In genomic region chr10:69165125-69165524, GRCm38 (mm10) we compare ENCODE assay signal across 9 mouse cellular contexts. TPM values are rescaled to one million over a fixed set of nuclear protein-coding genes. Genes with fewer than 3 reads are reported as not detected.
DNase-seq lines count a peak whose midpoint lies in the region; ATAC-seq lines count a peak whose summit lies in the region.
"Had no signal": no experiment of that assay in that cellular context is flagged by ENCODE, and none has a peak within 500 bp of the region (broad histone marks: within the 10 kb centered on the region; RNA-seq: fewer than 3 reads in every experiment).

No protein-coding gene starts in this region.

- H3K4me2 ChIP-seq in embryonic facial prominence, embryonic 11.5 days (ENCODE audit: low read depth, low read length): no peak overlapping the region
- no peak overlapping the region for H3K4me2 ChIP-seq in intestine, embryonic 15.5 days (replicated peaks)
- no peak overlapping the region for H3K4me2 ChIP-seq in neural tube, embryonic 15.5 days

- 59% methylated on average over 7 of the region's 7 CpGs for WGBS in embryonic facial prominence, embryonic 11.5 days
- 59% methylated on average over 7 of the region's 7 CpGs for WGBS in embryonic facial prominence, embryonic 10.5 days
- WGBS in intestine, embryonic 15.5 days: 52% methylated on average over 7 of the region's 7 CpGs
- 56% methylated on average over 7 of the region's 7 CpGs for WGBS in neural tube, embryonic 15.5 days

- no peak for ATAC-seq in embryonic facial prominence, embryonic 11.5 days (replicated peaks; ENCODE audit: insufficient number of reproducible peaks, low FRiP score, low TSS enrichment, low read depth)
- ATAC-seq in intestine, embryonic 15.5 days: no peak
- ATAC-seq in neural tube, embryonic 15.5 days (ENCODE audit: low FRiP score): no peak

- no peaks in the 10 kb centered on the region for H3K9me3 ChIP-seq in embryonic facial prominence, embryonic 11.5 days (replicated peaks; ENCODE audit: control insufficient read depth, low read length)
- H3K9me3 ChIP-seq in embryonic facial prominence, embryonic 10.5 days: 0 out of 2 replicates have a peak, but pooled peaks cover 3% of the 10 kb centered on the region
- H3K9me3 ChIP-seq in intestine, embryonic 15.5 days: no peaks in the 10 kb centered on the region
- no peaks in the 10 kb centered on the region for H3K9me3 ChIP-seq in neural tube, embryonic 15.5 days (replicated peaks)
- H3K9me3 ChIP-seq: megakaryocyte, embryonic 14.5 days had no signal

- no peak overlapping the region for H3K27ac ChIP-seq in embryonic facial prominence, embryonic 11.5 days (replicated peaks; ENCODE audit: low read depth, low read length)
- no peak overlapping the region for H3K27ac ChIP-seq in embryonic facial prominence, embryonic 10.5 days (replicated peaks)
- H3K27ac ChIP-seq in intestine, embryonic 15.5 days: 0 out of 2 replicates have a peak overlapping the region, but pooled peaks have one; percentile 29
- no peak overlapping the region for H3K27ac ChIP-seq in neural tube, embryonic 15.5 days (replicated peaks)

- H3K4me1 ChIP-seq in embryonic facial prominence, embryonic 11.5 days (ENCODE audit: control insufficient read depth, insufficient read depth, low read length): no peaks in the 10 kb centered on the region
- no peaks in the 10 kb centered on the region for H3K4me1 ChIP-seq in embryonic facial prominence, embryonic 10.5 days
- peaks cover 10% of the 10 kb centered on the region for H3K4me1 ChIP-seq in intestine, embryonic 15.5 days (replicated peaks)
- no peaks in the 10 kb centered on the region for H3K4me1 ChIP-seq in neural tube, embryonic 15.5 days
- H3K4me1 ChIP-seq: megakaryocyte, embryonic 14.5 days had no signal

- H3K9ac ChIP-seq in embryonic facial prominence, embryonic 11.5 days (replicated peaks; ENCODE audit: low read length): no peak overlapping the region
- no peak overlapping the region for H3K9ac ChIP-seq in intestine, embryonic 15.5 days
- no peak overlapping the region for H3K9ac ChIP-seq in neural tube, embryonic 15.5 days (replicated peaks)

- H3K36me3 ChIP-seq in embryonic facial prominence, embryonic 11.5 days (replicated peaks; ENCODE audit: control insufficient read depth, insufficient read depth, low read depth, low read length): no peaks in the 10 kb centered on the region
- H3K36me3 ChIP-seq in embryonic facial prominence, embryonic 10.5 days (replicated peaks): no peaks in the 10 kb centered on the region
- no peaks in the 10 kb centered on the region for H3K36me3 ChIP-seq in intestine, embryonic 15.5 days
- H3K36me3 ChIP-seq in neural tube, embryonic 15.5 days: no peaks in the 10 kb centered on the region

- H3K27me3 ChIP-seq in embryonic facial prominence, embryonic 11.5 days (ENCODE audit: control insufficient read depth, insufficient read depth, low read length): no peaks in the 10 kb centered on the region
- no peaks in the 10 kb centered on the region for H3K27me3 ChIP-seq in embryonic facial prominence, embryonic 10.5 days (replicated peaks; ENCODE audit: low read depth, poor library complexity, severe bottlenecking)
- no peaks in the 10 kb centered on the region for H3K27me3 ChIP-seq in intestine, embryonic 15.5 days (replicated peaks)
- no peaks in the 10 kb centered on the region for H3K27me3 ChIP-seq in neural tube, embryonic 15.5 days (replicated peaks)

- no peak overlapping the region for H3K4me3 ChIP-seq in embryonic facial prominence, embryonic 11.5 days (ENCODE audit: low read depth, low read length)
- H3K4me3 ChIP-seq in embryonic facial prominence, embryonic 10.5 days: no peak overlapping the region
- no peak overlapping the region for H3K4me3 ChIP-seq in intestine, embryonic 15.5 days (replicated peaks)
- H3K4me3 ChIP-seq in neural tube, embryonic 15.5 days (replicated peaks): no peak overlapping the region
- H3K4me3 ChIP-seq: megakaryocyte, embryonic 14.5 days had no signal

- DNase-seq in embryonic facial prominence, embryonic 11.5 days (ENCODE audit: low spot score): peak; percentile 63
- DNase-seq in embryonic facial prominence, embryonic 10.5 days (ENCODE audit: low spot score): no peak
- DNase-seq in ovary, postnatal 14 days (ENCODE audit: low spot score): peak; percentile 29
- no peak for DNase-seq in ovary, postnatal 10 days (ENCODE audit: low spot score)
- peak; percentile 66 for DNase-seq in retina, embryonic 14.5 days (ENCODE audit: low spot score)
- DNase-seq in neural tube, embryonic 10.5 days (ENCODE audit: extremely low spot score, low spot score): no peak

RNA-seq across cellular contexts. Expression of gene Rhobtb1, which starts 13.9 kb away (rescaled TPM):
- polyA plus RNA-seq in embryonic facial prominence, embryonic 11.5 days (2014; fragmentation: Nextera tagmentation; extraction: Ambion mirVana): 17.5 and 18.4 TPM in 2 replicates
- polyA plus RNA-seq in embryonic facial prominence, embryonic 10.5 days (2016; fragmentation: Nextera tagmentation; extraction: Ambion mirVana): 17.1 and 19.3 TPM in 2 replicates
- polyA plus RNA-seq in intestine, embryonic 15.5 days (2015; fragmentation: Nextera tagmentation; extraction: Ambion mirVana): 19.6 and 20.8 TPM in 2 replicates
- polyA plus RNA-seq in neural tube, embryonic 15.5 days (2015; fragmentation: Nextera tagmentation; extraction: Ambion mirVana): 15.7 and 16.1 TPM in 2 replicates

RNA-seq across cellular contexts. Expression of gene A930033H14Rik, which starts 47.8 kb away (rescaled TPM):
- polyA plus RNA-seq in embryonic facial prominence, embryonic 11.5 days (2014; fragmentation: Nextera tagmentation; extraction: Ambion mirVana): 1.1 and 1.9 TPM in 2 replicates
- 1.2 and 1.4 TPM in 2 replicates for polyA plus RNA-seq in embryonic facial prominence, embryonic 10.5 days (2016; fragmentation: Nextera tagmentation; extraction: Ambion mirVana)
- 1.8 TPM in 2 replicates for polyA plus RNA-seq in intestine, embryonic 15.5 days (2015; fragmentation: Nextera tagmentation; extraction: Ambion mirVana)
- polyA plus RNA-seq in neural tube, embryonic 15.5 days (2015; fragmentation: Nextera tagmentation; extraction: Ambion mirVana): 1.3 and 1.4 TPM in 2 replicates

Comparison
In these comparisons a context has a peak if more than half of its experiments do, and no peak if none do; other contexts are left out.
1. DNase-seq: peak in embryonic facial prominence, embryonic 11.5 days (single experiment), ovary, postnatal 14 days (single experiment) and retina, embryonic 14.5 days (single experiment); none in embryonic facial prominence, embryonic 10.5 days (single experiment), ovary, postnatal 10 days (single experiment) and neural tube, embryonic 10.5 days (single experiment).